Mouse (Mus musculus) adrenal gland, adult (tissue): ENCODE data around the gene Gm17689.

Experiments
- DNase-seq, 2 experiments: peaks; one replicate each; pipeline ENCODE4 v3.0.0; 2022 to 2023; ENCODE audit warnings: low spot score in 1 of 2; ENCODE audit not compliant: inconsistent age in 2 of 2

The Gm17689 gene

DNA sequence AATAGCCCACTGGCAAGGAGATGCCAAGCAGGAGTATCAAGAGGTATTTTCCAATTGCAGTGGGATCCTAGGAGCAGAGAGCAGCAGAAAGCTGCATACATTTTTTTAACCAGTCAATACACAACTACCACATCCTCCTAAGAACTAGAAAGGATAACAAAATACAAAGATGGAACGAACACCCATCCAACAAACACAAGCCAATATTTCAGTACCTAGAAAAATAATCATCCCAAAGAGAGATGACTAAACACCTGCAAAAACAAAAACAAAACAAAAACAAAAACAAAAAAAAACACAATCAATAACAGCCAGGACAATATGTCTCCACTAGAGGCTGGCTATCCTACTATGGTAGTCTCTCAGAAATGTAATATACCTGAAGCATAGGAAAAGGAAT, at the start of gene Gm17689:
Gm17689 (minus strand) TSS at position 101 of the 400 bp plus-strand sequence.
- no peak for DNase-seq

DNA sequence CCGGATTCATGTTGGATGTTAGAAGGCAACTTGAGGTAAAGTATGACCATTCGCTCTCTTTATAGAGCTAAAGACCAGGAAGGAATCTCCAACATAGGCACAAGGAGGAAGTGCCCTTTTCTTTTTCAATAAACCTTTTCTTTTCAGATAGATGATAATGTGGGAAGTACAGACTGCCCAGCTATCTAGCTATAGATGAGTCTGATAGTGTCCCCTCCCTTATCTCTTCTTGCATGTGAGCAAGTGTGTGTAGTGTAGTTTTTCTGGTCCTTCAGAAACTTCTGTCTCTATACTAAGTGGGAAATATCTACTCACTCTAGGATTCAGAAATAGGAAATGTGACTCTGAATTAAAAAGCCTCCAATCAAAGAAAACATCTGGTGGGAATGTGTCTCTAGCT, 40.6 kb downstream of the Gm17689 start, which contains the start of gene Gm5615:
Gm5615 (minus strand) TSS at position 101 of the 400 bp plus-strand sequence.
- DNase-seq, result no peak
